Mouse (Mus musculus) midbrain, embryonic 16.5 days (tissue): Measurements from ENCODE around the gene Nxpe5. TPM values are rescaled to one million over a fixed set of nuclear protein-coding genes. Genes with fewer than 3 reads are reported as not detected.

ENCODE experiments used
- ATAC-seq: fragments of 200-750 bp; cut with Nextera tagmentation; 2 replicates; pipeline ENCODE4 v1.8.0; 2017; ENCODE audit warnings: moderate TSS enrichment
- H3K27ac ChIP-seq: fragments of 300-500 bp; sonication (generic); 2 replicates; pipeline ENCODE4 v1.5.1; 2014; ENCODE audit warnings: mild to moderate bottlenecking, low read length, mixed read lengths
- H3K27me3 ChIP-seq: fragments of 300-500 bp; sonication (generic); 2 replicates; pipeline ENCODE4 v1.6.1; 2014; ENCODE audit warnings: low read depth, low read length, mixed read lengths; ENCODE audit not compliant: control insufficient read depth, insufficient read depth
- H3K36me3 ChIP-seq: fragments of 300-500 bp; sonication (generic); 2 replicates; pipeline ENCODE4 v1.6.1; 2014; ENCODE audit warnings: mild to moderate bottlenecking, low read length, moderate library complexity, mixed read lengths; ENCODE audit not compliant: control insufficient read depth, insufficient read depth
- H3K4me1 ChIP-seq: fragments of 300-500 bp; sonication (generic); 2 replicates; pipeline ENCODE4 v1.6.1; 2014; ENCODE audit warnings: mild to moderate bottlenecking, low read length, mixed read lengths; ENCODE audit not compliant: control insufficient read depth, insufficient read depth
- H3K4me2 ChIP-seq: fragments of 300-500 bp; sonication (generic); 2 replicates; pipeline ENCODE4 v1.6.1; 2014; ENCODE audit warnings: mild to moderate bottlenecking, low read length, mixed read lengths
- H3K4me3 ChIP-seq: fragments of 300-500 bp; sonication (generic); 2 replicates; pipeline ENCODE4 v1.5.1; 2014; ENCODE audit warnings: low read depth, mild to moderate bottlenecking, low read length, moderate library complexity, mixed read lengths
- H3K9ac ChIP-seq: fragments of 300-500 bp; sonication (generic); 2 replicates; pipeline ENCODE4 v1.6.1; 2014; ENCODE audit warnings: low read depth, low read length, mixed read lengths
- H3K9me3 ChIP-seq: fragments of 300-500 bp; sonication (generic); replicated peaks from 2 replicates; pipeline ENCODE4 v1.6.1; 2014; ENCODE audit warnings: mild to moderate bottlenecking, low read length, mixed read lengths; ENCODE audit not compliant: control insufficient read depth, poor library complexity, severe bottlenecking
- WGBS: fragments of 180-500 bp; shearing (Covaris S2); extraction: QIAGEN DNeasy Blood & Tissue Kit; methylation state at CpG from one replicate; pipeline ENCODE4 v1.1.7; 2014; 5-methylcytosine and 5-hydroxymethylcytosine counted together
- polyA plus RNA-seq: library from polyadenylated mRNA; unstranded; fragments of >200 nt; fragmentation: Nextera tagmentation; extraction: Ambion mirVana; gene quantifications from 2 replicates; pipeline ENCODE4 v1.2.1, GENCODE M21; 2015

Nxpe5 gene
- polyA plus RNA-seq, 1 experiment from 2014 or later = not detected

- no peaks in the 10 kb centered on the region for H3K4me1 ChIP-seq
- WGBS = 87% methylated on average over 2 of the region's 2 CpGs
- H3K9me3 ChIP-seq = no peaks in the 10 kb centered on the region
- H3K36me3 ChIP-seq = no peaks in the 10 kb centered on the region
- no peak overlapping the region for H3K27ac ChIP-seq
- H3K4me3 ChIP-seq = no peak overlapping the region
- ATAC-seq = no peak
- no peak overlapping the region for H3K4me2 ChIP-seq
- H3K9ac ChIP-seq = no peak overlapping the region
- H3K27me3 ChIP-seq = no peaks in the 10 kb centered on the region
These were observed 8.1 kb downstream of the Nxpe5 start for GRCm38 (mm10) chr5:138233778-138234177.

GRCm38 (mm10) chr5:138234224-138234623 lies 8.5 kb downstream of the Nxpe5 start:
- ATAC-seq = no peak

GRCm38 (mm10) chr5:138241511-138241910 lies 15.8 kb downstream of the Nxpe5 start:
- Histone ChIP-seq H3K36me3 (no peaks in the 10 kb centered on the region), H3K4me2 (no peak overlapping the region), H3K9me3 (no peaks in the 10 kb centered on the region), H3K27ac (no peak overlapping the region), H3K9ac (no peak overlapping the region), H3K4me1 (no peaks in the 10 kb centered on the region), H3K4me3 (no peak overlapping the region), H3K27me3 (no peaks in the 10 kb centered on the region)
- WGBS = 32% methylated on average over 2 of the region's 2 CpGs
- no peak for ATAC-seq

More at GRCm38 (mm10) chr5:138234224-138234623, 8.5 kb downstream of the Nxpe5 start:
- H3K4me1 ChIP-seq = no peaks in the 10 kb centered on the region
- no peak overlapping the region for H3K4me3 ChIP-seq
- no peaks in the 10 kb centered on the region for H3K9me3 ChIP-seq
- H3K27ac ChIP-seq = no peak overlapping the region
- no peak overlapping the region for H3K4me2 ChIP-seq
- no peaks in the 10 kb centered on the region for H3K27me3 ChIP-seq
- H3K9ac ChIP-seq = no peak overlapping the region
- no peaks in the 10 kb centered on the region for H3K36me3 ChIP-seq

DNA sequence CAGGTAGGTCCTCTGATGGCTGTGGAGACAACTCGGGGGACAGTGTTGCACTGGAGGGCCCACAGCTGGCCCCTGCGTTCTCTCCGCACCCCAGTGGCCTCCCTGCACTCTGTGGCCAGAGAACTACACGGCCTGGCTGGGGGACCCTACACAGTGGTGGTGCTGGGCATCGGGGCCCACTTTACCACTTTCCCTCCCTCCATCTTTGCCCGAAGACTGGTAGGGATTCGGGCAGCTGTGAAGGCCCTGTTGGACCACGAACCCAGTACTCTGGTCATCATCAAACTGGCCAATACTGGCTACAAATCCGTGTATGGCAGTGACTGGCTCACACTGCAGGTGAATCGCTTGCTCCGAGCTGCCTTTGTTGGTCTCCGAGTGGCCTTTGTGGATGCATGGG lies 25.4 kb downstream of the Nxpe5 start:
- no peaks in the 10 kb centered on the region for H3K36me3 ChIP-seq

GRCm38 (mm10) chr5:138253061-138253460 lies 27.4 kb downstream of the Nxpe5 start:
- H3K4me1 ChIP-seq = peaks cover 15% of the 10 kb centered on the region
- H3K9me3 ChIP-seq = no peaks in the 10 kb centered on the region
- H3K4me2 ChIP-seq = no peak overlapping the region
- no peak overlapping the region for H3K27ac ChIP-seq
- WGBS = 95% methylated on average over 3 of the region's 3 CpGs
- H3K9ac ChIP-seq = no peak overlapping the region
- H3K4me3 ChIP-seq = no peak overlapping the region
- no peak for ATAC-seq
- no peaks in the 10 kb centered on the region for H3K36me3 ChIP-seq
- no peaks in the 10 kb centered on the region for H3K27me3 ChIP-seq

More for the DNA sequence above, 25.4 kb downstream of the Nxpe5 start:
- 84% methylated on average over 12 of the region's 12 CpGs for WGBS
- H3K27me3 ChIP-seq = no peaks in the 10 kb centered on the region
- no peaks in the 10 kb centered on the region for H3K9me3 ChIP-seq
- H3K27ac ChIP-seq = no peak overlapping the region
- ATAC-seq = no peak
- no peak overlapping the region for H3K4me3 ChIP-seq
- no peak overlapping the region for H3K9ac ChIP-seq
- H3K4me1 ChIP-seq = peaks cover 6% of the 10 kb centered on the region
- H3K4me2 ChIP-seq = no peak overlapping the region

- ATAC-seq = peak; percentile 100
- Histone ChIP-seq H3K9ac (peak within 1 kb of the TSS; percentile 85), H3K4me2 (peak within 1 kb of the TSS; percentile 75), H3K4me1 (peaks cover 15% of the 10 kb centered on the region), H3K36me3 (peaks cover 8% of the 10 kb centered on the region; the same call in 1 of the 2 replicates), H3K9me3 (no peaks in the 10 kb centered on the region), H3K27ac (peak within 1 kb of the TSS; percentile 90), H3K27me3 (no peaks in the 10 kb centered on the region), H3K4me3 (peak within 1 kb of the TSS; percentile 71)
- WGBS = under 1% methylated on average over 38 of the region's 38 CpGs
These were observed 29.8 kb downstream of the Nxpe5 start, which contains the start of gene Lamtor4 for GRCm38 (mm10) chr5:138255353-138256093. Lamtor4 (plus strand) TSS chr5:138255482.

DNA sequence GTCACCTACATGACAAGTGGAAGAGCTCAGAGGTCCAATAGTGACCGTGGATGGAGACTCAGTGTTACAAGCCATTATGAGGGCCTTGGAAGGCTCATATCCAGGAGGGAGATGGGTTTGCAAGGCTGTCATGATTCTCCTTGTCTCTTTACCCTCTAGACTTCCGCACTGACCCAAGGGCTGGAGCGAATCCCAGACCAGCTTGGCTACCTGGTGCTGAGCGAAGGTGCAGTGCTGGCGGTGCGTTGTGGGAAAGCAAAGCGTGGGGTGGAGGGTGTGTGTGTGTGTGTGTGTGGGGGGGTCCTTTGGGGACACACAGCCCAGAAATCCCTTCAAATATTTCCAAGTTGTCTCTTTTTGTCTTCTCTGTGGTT lies 30.4 kb downstream of the Nxpe5 start:
- H3K36me3 ChIP-seq = peaks cover 13% of the 10 kb centered on the region; the same call in 1 of the 2 replicates
- H3K4me1 ChIP-seq = peaks cover 15% of the 10 kb centered on the region
- ATAC-seq = no peak
- H3K9me3 ChIP-seq = no peaks in the 10 kb centered on the region
- peak overlapping the region; percentile 85 for H3K9ac ChIP-seq
- 24% methylated on average over 7 of the region's 7 CpGs for WGBS
- H3K27ac ChIP-seq = peak overlapping the region; percentile 90
- H3K4me2 ChIP-seq = peak overlapping the region; percentile 75
- H3K4me3 ChIP-seq = peak overlapping the region; percentile 71
- no peaks in the 10 kb centered on the region for H3K27me3 ChIP-seq

GRCm38 (mm10) chr5:138256966-138257584 lies 31.4 kb downstream of the Nxpe5 start:
- H3K27me3 ChIP-seq = no peaks in the 10 kb centered on the region
- peaks cover 16% of the 10 kb centered on the region; the same call in 1 of the 2 replicates for H3K36me3 ChIP-seq
- H3K4me3 ChIP-seq = no peak overlapping the region
- peaks cover 15% of the 10 kb centered on the region for H3K4me1 ChIP-seq
- H3K4me2 ChIP-seq = no peak overlapping the region
- no peak overlapping the region for H3K27ac ChIP-seq
- H3K9ac ChIP-seq = no peak overlapping the region
- WGBS = 92% methylated on average over 10 of the region's 10 CpGs
- ATAC-seq = no peak
- H3K9me3 ChIP-seq = no peaks in the 10 kb centered on the region

- Histone ChIP-seq H3K36me3 (peaks cover 16% of the 10 kb centered on the region; the same call in 1 of the 2 replicates), H3K27me3 (no peaks in the 10 kb centered on the region), H3K27ac (no peak overlapping the region), H3K9ac (no peak overlapping the region), H3K4me2 (no peak overlapping the region), H3K4me1 (peaks cover 19% of the 10 kb centered on the region), H3K4me3 (no peak overlapping the region), H3K9me3 (no peaks in the 10 kb centered on the region)
- no peak for ATAC-seq
- 96% methylated on average over 4 of the region's 4 CpGs for WGBS
These were observed 31.9 kb downstream of the Nxpe5 start for GRCm38 (mm10) chr5:138257585-138257978.
